7 mouse cellular contexts compared by ENCODE assay signal in the genomic region with DNA sequence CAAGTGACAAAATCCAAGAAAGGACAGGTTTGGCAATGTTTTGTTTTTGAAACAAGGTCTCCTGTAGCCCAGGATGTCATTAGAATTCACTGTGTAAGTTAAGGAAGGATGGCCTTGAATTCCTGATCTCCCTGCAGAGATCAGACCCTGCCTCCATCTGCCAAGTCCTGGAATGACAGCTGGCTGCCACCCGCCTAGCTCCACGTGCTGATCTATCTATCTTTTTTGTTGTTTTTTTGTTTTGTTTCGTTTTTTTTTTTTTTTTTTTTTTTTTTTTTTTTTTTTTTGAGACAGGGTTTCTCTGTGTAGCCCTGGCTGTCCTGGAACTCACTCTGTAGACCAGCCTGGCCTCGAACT. TPM values are rescaled to one million over a fixed set of nuclear protein-coding genes. Genes with fewer than 3 reads are reported as not detected.
DNase-seq lines count a peak whose midpoint lies in the region; ATAC-seq lines count a peak whose summit lies in the region.
"Not testable (repeated sequence)": the region's sequence is repeated elsewhere in the genome, so short reads cannot be mapped to it uniquely, and the experiment has no call there.

No protein-coding gene starts in this region.

- not testable (repeated sequence) for H3K9me3 ChIP-seq in erythroblast, embryonic 14.5 days (ENCODE audit: control insufficient read depth, low read length); heart, embryonic 12.5 days (replicated peaks); intestine, embryonic 14.5 days (ENCODE audit: control insufficient read depth, low read length); limb, embryonic 12.5 days; lung, embryonic 16.5 days (ENCODE audit: control insufficient read depth, low read length); neural tube, embryonic 12.5 days

- peak overlapping the region; percentile 49; the same call in 1 of the 2 replicates for H3K9ac ChIP-seq in heart, embryonic 12.5 days
- H3K9ac ChIP-seq in intestine, embryonic 14.5 days (ENCODE audit: low read length); limb, embryonic 12.5 days (replicated peaks); neural tube, embryonic 12.5 days: not testable (repeated sequence)
- H3K9ac ChIP-seq in lung, embryonic 16.5 days (ENCODE audit: low read length) = peak overlapping the region; percentile 46

- H3K4me3 ChIP-seq in erythroblast, embryonic 14.5 days (replicated peaks) = peak overlapping the region; percentile 32
- peak overlapping the region; percentile 45 for H3K4me3 ChIP-seq in heart, embryonic 12.5 days
- H3K4me3 ChIP-seq in intestine, embryonic 14.5 days (ENCODE audit: low read depth, low read length) = peak overlapping the region; percentile 27
- H3K4me3 ChIP-seq in limb, embryonic 12.5 days (replicated peaks); neural tube, embryonic 12.5 days: not testable (repeated sequence)
- peak overlapping the region; percentile 40 for H3K4me3 ChIP-seq in lung, embryonic 16.5 days (ENCODE audit: low read length)

- ATAC-seq in heart, embryonic 12.5 days (ENCODE audit: insufficient number of reproducible peaks, low FRiP score); intestine, embryonic 14.5 days (replicated peaks; ENCODE audit: low FRiP score, low TSS enrichment, low read depth); limb, embryonic 12.5 days (ENCODE audit: insufficient number of reproducible peaks, insufficient read depth, low FRiP score, low TSS enrichment, low read depth); lung, embryonic 16.5 days (ENCODE audit: low read depth); neural tube, embryonic 12.5 days (ENCODE audit: low FRiP score, low read depth): not testable (repeated sequence)

- peaks cover 35% of the 10 kb centered on the region for H3K36me3 ChIP-seq in erythroblast, embryonic 14.5 days (ENCODE audit: control insufficient read depth)
- H3K36me3 ChIP-seq in heart, embryonic 12.5 days = peaks cover 31% of the 10 kb centered on the region
- H3K36me3 ChIP-seq in intestine, embryonic 14.5 days (ENCODE audit: control insufficient read depth, insufficient read depth, low read length) = peaks cover 30% of the 10 kb centered on the region
- peaks cover 31% of the 10 kb centered on the region for H3K36me3 ChIP-seq in limb, embryonic 12.5 days
- peaks cover 28% of the 10 kb centered on the region for H3K36me3 ChIP-seq in lung, embryonic 16.5 days (ENCODE audit: control insufficient read depth, insufficient read depth, low read length)
- peaks cover 31% of the 10 kb centered on the region for H3K36me3 ChIP-seq in neural tube, embryonic 12.5 days

- H3K4me1 ChIP-seq in erythroblast, embryonic 14.5 days (ENCODE audit: control insufficient read depth) = peaks cover 71% of the 10 kb centered on the region
- peaks cover 47% of the 10 kb centered on the region for H3K4me1 ChIP-seq in heart, embryonic 12.5 days (replicated peaks)
- peaks cover 34% of the 10 kb centered on the region for H3K4me1 ChIP-seq in intestine, embryonic 14.5 days (replicated peaks; ENCODE audit: control insufficient read depth, insufficient read depth, low read length)
- peaks cover 48% of the 10 kb centered on the region for H3K4me1 ChIP-seq in limb, embryonic 12.5 days (replicated peaks)
- peaks cover 34% of the 10 kb centered on the region for H3K4me1 ChIP-seq in lung, embryonic 16.5 days (replicated peaks; ENCODE audit: control insufficient read depth, insufficient read depth, low read length)
- peaks cover 37% of the 10 kb centered on the region for H3K4me1 ChIP-seq in neural tube, embryonic 12.5 days

- peak overlapping the region; percentile 65; the same call in 1 of the 2 replicates for H3K27ac ChIP-seq in heart, embryonic 12.5 days (ENCODE audit: poor library complexity, severe bottlenecking)
- peak overlapping the region; percentile 91 for H3K27ac ChIP-seq in intestine, embryonic 14.5 days (ENCODE audit: low read depth)
- peak overlapping the region; percentile 94 for H3K27ac ChIP-seq in limb, embryonic 12.5 days
- peak overlapping the region; percentile 87 for H3K27ac ChIP-seq in lung, embryonic 16.5 days (ENCODE audit: low read length)
- H3K27ac ChIP-seq in neural tube, embryonic 12.5 days = peak overlapping the region; percentile 81

- not testable (repeated sequence) for H3K27me3 ChIP-seq in erythroblast, embryonic 14.5 days (ENCODE audit: control insufficient read depth); heart, embryonic 12.5 days (replicated peaks); intestine, embryonic 14.5 days (replicated peaks; ENCODE audit: control insufficient read depth, insufficient read depth, low read length); limb, embryonic 12.5 days; lung, embryonic 16.5 days (ENCODE audit: control insufficient read depth, insufficient read depth, low read depth, low read length); neural tube, embryonic 12.5 days (replicated peaks)

- peak; percentile 69 for DNase-seq in brain, adult 2 months (ENCODE audit: low read depth, low spot score)
- DNase-seq in intestine, embryonic 14.5 days (ENCODE audit: low spot score) = not testable (repeated sequence)

- H3K4me2 ChIP-seq in heart, embryonic 12.5 days = peak overlapping the region; percentile 77
- peak overlapping the region; percentile 50 for H3K4me2 ChIP-seq in intestine, embryonic 14.5 days (ENCODE audit: low read length)
- peak overlapping the region; percentile 96 for H3K4me2 ChIP-seq in limb, embryonic 12.5 days
- peak overlapping the region; percentile 49 for H3K4me2 ChIP-seq in lung, embryonic 16.5 days (ENCODE audit: low read depth, low read length)
- peak overlapping the region; percentile 64 for H3K4me2 ChIP-seq in neural tube, embryonic 12.5 days (replicated peaks)

- WGBS in heart, embryonic 12.5 days = 5% methylated on average over 4 of the region's 4 CpGs
- WGBS in intestine, embryonic 14.5 days = 12% methylated on average over 4 of the region's 4 CpGs
- WGBS in limb, embryonic 12.5 days = 9% methylated on average over 4 of the region's 4 CpGs
- 7% methylated on average over 4 of the region's 4 CpGs for WGBS in lung, embryonic 16.5 days
- WGBS in neural tube, embryonic 12.5 days = 11% methylated on average over 4 of the region's 4 CpGs

RNA-seq across cellular contexts. Expression of a gene that starts 1.1 kb away (rescaled TPM):
- polyA plus RNA-seq in erythroblast, embryonic 14.5 days (2012) = 124 and 177 TPM in 2 replicates
- 408 and 433 TPM in 2 replicates for polyA plus RNA-seq in heart, embryonic 12.5 days (2016; fragmentation: Nextera tagmentation; extraction: Ambion mirVana)
- polyA plus RNA-seq in intestine, embryonic 14.5 days (2014; fragmentation: Nextera tagmentation; extraction: Ambion mirVana) = 484 and 490 TPM in 2 replicates
- 524 and 544 TPM in 2 replicates for polyA plus RNA-seq in limb, embryonic 12.5 days (2016; fragmentation: Nextera tagmentation; extraction: Ambion mirVana)
- polyA plus RNA-seq in lung, embryonic 16.5 days (2015; fragmentation: Nextera tagmentation; extraction: Ambion mirVana) = 589 and 620 TPM in 2 replicates
- polyA plus RNA-seq in neural tube, embryonic 12.5 days (2016; fragmentation: Nextera tagmentation; extraction: Ambion mirVana) = 515 and 520 TPM in 2 replicates

RNA-seq across cellular contexts. Expression of a gene that starts 7.5 kb away (rescaled TPM):
- 8.1 and 8.3 TPM in 2 replicates for polyA plus RNA-seq in erythroblast, embryonic 14.5 days (2012)
- 62.8 and 69.0 TPM in 2 replicates for polyA plus RNA-seq in heart, embryonic 12.5 days (2016; fragmentation: Nextera tagmentation; extraction: Ambion mirVana)
- polyA plus RNA-seq in intestine, embryonic 14.5 days (2014; fragmentation: Nextera tagmentation; extraction: Ambion mirVana) = 57.8 and 58.8 TPM in 2 replicates
- polyA plus RNA-seq in limb, embryonic 12.5 days (2016; fragmentation: Nextera tagmentation; extraction: Ambion mirVana) = 64.2 and 65.7 TPM in 2 replicates
- polyA plus RNA-seq in lung, embryonic 16.5 days (2015; fragmentation: Nextera tagmentation; extraction: Ambion mirVana) = 37.5 and 40.5 TPM in 2 replicates
- polyA plus RNA-seq in neural tube, embryonic 12.5 days (2016; fragmentation: Nextera tagmentation; extraction: Ambion mirVana) = 87.7 and 88.4 TPM in 2 replicates

RNA-seq across cellular contexts. Expression of a gene that starts 7.6 kb away (rescaled TPM):
- 13.4 and 16.4 TPM in 2 replicates for polyA plus RNA-seq in erythroblast, embryonic 14.5 days (2012)
- 36.0 and 36.1 TPM in 2 replicates for polyA plus RNA-seq in heart, embryonic 12.5 days (2016; fragmentation: Nextera tagmentation; extraction: Ambion mirVana)
- polyA plus RNA-seq in intestine, embryonic 14.5 days (2014; fragmentation: Nextera tagmentation; extraction: Ambion mirVana) = 40.8 and 43.3 TPM in 2 replicates
- 57.7 and 62.1 TPM in 2 replicates for polyA plus RNA-seq in limb, embryonic 12.5 days (2016; fragmentation: Nextera tagmentation; extraction: Ambion mirVana)
- polyA plus RNA-seq in lung, embryonic 16.5 days (2015; fragmentation: Nextera tagmentation; extraction: Ambion mirVana) = 35.5 and 41.8 TPM in 2 replicates
- 67.6 and 70.6 TPM in 2 replicates for polyA plus RNA-seq in neural tube, embryonic 12.5 days (2016; fragmentation: Nextera tagmentation; extraction: Ambion mirVana)

RNA-seq across cellular contexts. Expression of a gene that starts 8.3 kb away (rescaled TPM):
- polyA plus RNA-seq in erythroblast, embryonic 14.5 days (2012) = not detected in 2 replicates
- 0.18 TPM in 1 of 2 replicates, not detected in the other for polyA plus RNA-seq in heart, embryonic 12.5 days (2016; fragmentation: Nextera tagmentation; extraction: Ambion mirVana)
- polyA plus RNA-seq in intestine, embryonic 14.5 days (2014; fragmentation: Nextera tagmentation; extraction: Ambion mirVana) = not detected in 2 replicates
- not detected in 2 replicates for polyA plus RNA-seq in limb, embryonic 12.5 days (2016; fragmentation: Nextera tagmentation; extraction: Ambion mirVana)
- polyA plus RNA-seq in lung, embryonic 16.5 days (2015; fragmentation: Nextera tagmentation; extraction: Ambion mirVana) = not detected in 2 replicates
- not detected in 2 replicates for polyA plus RNA-seq in neural tube, embryonic 12.5 days (2016; fragmentation: Nextera tagmentation; extraction: Ambion mirVana)

RNA-seq across cellular contexts. Expression of a gene that starts 26.5 kb away (rescaled TPM):
- not detected in 2 replicates for polyA plus RNA-seq in erythroblast, embryonic 14.5 days (2012)
- polyA plus RNA-seq in heart, embryonic 12.5 days (2016; fragmentation: Nextera tagmentation; extraction: Ambion mirVana) = 3.9 and 4.9 TPM in 2 replicates
- polyA plus RNA-seq in intestine, embryonic 14.5 days (2014; fragmentation: Nextera tagmentation; extraction: Ambion mirVana) = 0.22 TPM in 2 replicates
- polyA plus RNA-seq in limb, embryonic 12.5 days (2016; fragmentation: Nextera tagmentation; extraction: Ambion mirVana) = not detected in 2 replicates
- polyA plus RNA-seq in lung, embryonic 16.5 days (2015; fragmentation: Nextera tagmentation; extraction: Ambion mirVana) = 0.11 and 0.31 TPM in 2 replicates
- 0.14 TPM in 1 of 2 replicates, not detected in the other for polyA plus RNA-seq in neural tube, embryonic 12.5 days (2016; fragmentation: Nextera tagmentation; extraction: Ambion mirVana)
